Mouse (Mus musculus) lung, postnatal 0 days (tissue): Measurements from ENCODE around the gene Amn. TPM values are rescaled to one million over a fixed set of nuclear protein-coding genes. Genes with fewer than 3 reads are reported as not detected.

ENCODE experiments used
- ATAC-seq: fragments of 200-750 bp; cut with Nextera tagmentation; 2 replicates; pipeline ENCODE4 v1.8.0; 2017; ENCODE audit warnings: moderate library complexity
- DNase-seq: peaks from one replicate; pipeline ENCODE4 v3.0.0-alpha.2; 2016; ENCODE audit warnings: low spot score
- H3K27ac ChIP-seq: fragments of 300-500 bp; sonication (generic); 2 replicates; pipeline ENCODE4 v1.5.1; 2014; ENCODE audit warnings: antibody characterized with exemption, mild to moderate bottlenecking, low read length, mixed read lengths
- H3K27me3 ChIP-seq: fragments of 300-500 bp; sonication (generic); replicated peaks from 2 replicates; pipeline ENCODE4 v1.6.1; 2014; ENCODE audit warnings: low read length, mixed read lengths; ENCODE audit not compliant: insufficient read depth
- H3K36me3 ChIP-seq: fragments of 300-500 bp; sonication (generic); 2 replicates; pipeline ENCODE4 v1.6.1; 2014; ENCODE audit warnings: low read length, mixed read lengths; ENCODE audit not compliant: insufficient read depth
- H3K4me1 ChIP-seq: fragments of 300-500 bp; sonication (generic); 2 replicates; pipeline ENCODE4 v1.6.1; 2014; ENCODE audit warnings: antibody characterized with exemption, low read depth, low read length, mixed read lengths; ENCODE audit not compliant: insufficient read depth
- H3K4me2 ChIP-seq: fragments of 300-500 bp; sonication (generic); replicated peaks from 2 replicates; pipeline ENCODE4 v1.6.1; 2014; ENCODE audit warnings: low read depth, mild to moderate bottlenecking, low read length, moderate library complexity, mixed read lengths
- H3K4me3 ChIP-seq: fragments of 300-500 bp; sonication (generic); 2 replicates; pipeline ENCODE4 v1.5.1; 2014; ENCODE audit warnings: low read depth, low read length
- H3K9ac ChIP-seq: fragments of 300-500 bp; sonication (generic); replicated peaks from 2 replicates; pipeline ENCODE4 v1.6.1; 2014; ENCODE audit warnings: low read depth, mild to moderate bottlenecking
- H3K9me3 ChIP-seq: fragments of 300-500 bp; sonication (generic); 2 replicates; pipeline ENCODE4 v1.6.1; 2016; ENCODE audit warnings: low read length, mixed read lengths
- CTCF ChIP-seq: IDR thresholded peaks from 2 replicates; pipeline ENCODE4 v1.5.1; 2016; ENCODE audit warnings: antibody characterized with exemption, mild to moderate bottlenecking
- EP300 ChIP-seq: IDR thresholded peaks from 2 replicates; pipeline ENCODE4 v1.6.1; 2016; ENCODE audit warnings: antibody characterized with exemption, mild to moderate bottlenecking, control low read depth
- WGBS: fragments of 180-500 bp; shearing (Covaris S2); extraction: QIAGEN DNeasy Blood & Tissue Kit; methylation state at CpG from one replicate; pipeline ENCODE4 v1.1.7; 2014; 5-methylcytosine and 5-hydroxymethylcytosine counted together
- polyA plus RNA-seq: library from polyadenylated mRNA; unstranded; fragments of >200 nt; fragmentation: Nextera tagmentation; extraction: Ambion mirVana; gene quantifications from 2 replicates; pipeline ENCODE4 v1.2.1, GENCODE M21; 2015

The Amn gene
- polyA plus RNA-seq, 1 experiment from 2014 or later: 0.31 TPM

- no peak overlapping the region for H3K4me3 ChIP-seq
- H3K27me3 ChIP-seq: no peaks in the 10 kb centered on the region
- no peak overlapping the region for H3K27ac ChIP-seq
- ATAC-seq (no peak), DNase-seq (no peak)
- H3K36me3 ChIP-seq: no peaks in the 10 kb centered on the region; the same call in 1 of the 2 replicates
- H3K9me3 ChIP-seq: no peaks in the 10 kb centered on the region
- WGBS: 62% methylated on average over 9 of the region's 9 CpGs
- H3K9ac ChIP-seq: no peak overlapping the region
- TF ChIP-seq EP300: no peak
- 0 out of 2 replicates have a peak, but pooled peaks have one; percentile 20 for TF ChIP-seq CTCF
- H3K4me2 ChIP-seq: no peak overlapping the region
- no peaks in the 10 kb centered on the region for H3K4me1 ChIP-seq
These were observed 19.7 kb upstream of the Amn start for GRCm38 (mm10) chr12:111251227-111251626.

DNA sequence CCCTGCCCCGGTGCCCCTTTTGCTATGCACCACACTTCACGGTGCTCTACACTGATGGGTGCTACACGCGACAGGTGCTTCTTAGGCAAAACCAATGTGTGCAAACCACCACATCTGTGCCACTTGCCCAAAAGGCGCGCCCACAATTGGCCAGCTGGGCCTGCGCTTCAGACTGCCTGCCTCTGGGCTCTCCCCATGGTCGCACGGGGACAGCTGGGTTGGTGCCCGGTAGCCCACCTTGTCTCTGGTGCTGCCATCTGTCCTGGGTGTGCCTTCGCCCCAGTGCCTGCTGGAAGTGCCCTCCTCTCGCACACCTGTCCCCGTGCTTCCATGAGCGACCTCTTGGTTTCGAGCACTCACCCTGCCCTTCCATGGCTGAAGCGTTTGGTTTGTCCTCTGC is 7.2 kb upstream of the Amn start:
- 95% methylated on average over 16 of the region's 16 CpGs for WGBS
- no peaks in the 10 kb centered on the region for H3K9me3 ChIP-seq
- no peak for ATAC-seq
- H3K4me1 ChIP-seq: no peaks in the 10 kb centered on the region
- no peak overlapping the region for H3K27ac ChIP-seq
- H3K36me3 ChIP-seq: peaks cover 12% of the 10 kb centered on the region
- TF ChIP-seq EP300 (no peak), CTCF (no peak)
- no peak for DNase-seq
- no peak overlapping the region for H3K9ac ChIP-seq
- no peaks in the 10 kb centered on the region for H3K27me3 ChIP-seq
- no peak overlapping the region for H3K4me2 ChIP-seq
- no peak overlapping the region for H3K4me3 ChIP-seq

DNA sequence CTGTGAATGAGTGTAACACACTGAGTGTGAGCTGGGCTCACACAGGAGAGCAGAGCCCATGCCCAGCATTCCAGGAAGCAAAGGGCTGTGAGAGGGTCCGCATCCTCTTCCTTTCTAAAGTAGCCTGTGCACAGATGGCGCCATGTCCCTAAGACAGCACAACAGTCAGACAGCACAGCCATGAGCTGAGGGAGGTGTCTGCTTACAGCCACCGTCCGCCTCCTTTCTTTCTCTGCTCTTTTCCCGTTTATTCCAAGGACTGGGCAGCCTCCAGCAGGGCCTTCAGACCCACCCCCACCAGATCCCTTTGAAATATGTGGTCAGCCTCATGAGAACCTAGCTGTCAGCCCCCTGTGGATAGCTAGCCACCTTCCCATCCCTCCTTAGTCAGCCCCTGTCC is 5.7 kb upstream of the Amn start:
- Histone ChIP-seq H3K4me3 (no peak overlapping the region), H3K9ac (no peak overlapping the region)
- WGBS: 70% methylated on average over 5 of the region's 5 CpGs

GRCm38 (mm10) chr12:111266592-111266991 is 4.3 kb upstream of the Amn start:
- WGBS: 81% methylated on average over 12 of the region's 12 CpGs
- Histone ChIP-seq H3K4me2 (no peak overlapping the region), H3K9ac (no peak overlapping the region), H3K4me1 (no peaks in the 10 kb centered on the region), H3K27me3 (peaks cover 11% of the 10 kb centered on the region), H3K9me3 (no peaks in the 10 kb centered on the region), H3K36me3 (peaks cover 12% of the 10 kb centered on the region), H3K27ac (no peak overlapping the region), H3K4me3 (no peak overlapping the region)
- no peak for DNase-seq
- TF ChIP-seq CTCF (no peak), EP300 (no peak)
- ATAC-seq: no peak

More for the DNA sequence above, 5.7 kb upstream of the Amn start:
- Histone ChIP-seq H3K36me3 (peaks cover 12% of the 10 kb centered on the region), H3K9me3 (no peaks in the 10 kb centered on the region), H3K4me1 (no peaks in the 10 kb centered on the region), H3K4me2 (no peak overlapping the region), H3K27me3 (peaks cover 2% of the 10 kb centered on the region; the same call in 1 of the 2 replicates), H3K27ac (no peak overlapping the region)
- TF ChIP-seq EP300 (no peak), CTCF (no peak)
- no peak for DNase-seq
- no peak for ATAC-seq

GRCm38 (mm10) chr12:111267673-111268325 is 3.1 kb upstream of the Amn start:
- peaks cover 22% of the 10 kb centered on the region for H3K27me3 ChIP-seq
- no peak overlapping the region for H3K27ac ChIP-seq
- 53% methylated on average over 4 of the region's 4 CpGs for WGBS
- H3K9me3 ChIP-seq: no peaks in the 10 kb centered on the region
- H3K4me3 ChIP-seq: no peak overlapping the region
- TF ChIP-seq EP300: no peak
- no peak for TF ChIP-seq CTCF
- peaks cover 7% of the 10 kb centered on the region; the same call in 1 of the 2 replicates for H3K36me3 ChIP-seq
- H3K9ac ChIP-seq: no peak overlapping the region
- DNase-seq: no peak
- H3K4me1 ChIP-seq: no peaks in the 10 kb centered on the region
- peak; percentile 8; the same call in 1 of the 2 replicates for ATAC-seq
- H3K4me2 ChIP-seq: no peak overlapping the region

GRCm38 (mm10) chr12:111271406-111271805 is 511 bp downstream of the Amn start:
- H3K4me1 ChIP-seq: peaks cover 15% of the 10 kb centered on the region
- 11% methylated on average over 22 of the region's 28 CpGs for WGBS
- no peaks in the 10 kb centered on the region for H3K36me3 ChIP-seq
- peaks cover 57% of the 10 kb centered on the region for H3K27me3 ChIP-seq
- H3K4me2 ChIP-seq: no peak overlapping the region
- no peaks in the 10 kb centered on the region for H3K9me3 ChIP-seq
- no peak for TF ChIP-seq CTCF
- TF ChIP-seq EP300: no peak
- H3K9ac ChIP-seq: no peak overlapping the region
- ATAC-seq (no peak), DNase-seq (no peak)
- no peak overlapping the region; the same call in 1 of the 2 replicates for H3K4me3 ChIP-seq
- H3K27ac ChIP-seq: no peak overlapping the region
